Mouse (Mus musculus) forebrain, embryonic 11.5 days (tissue): ENCODE measurements around the gene Crlf1. TPM values are rescaled to one million over a fixed set of nuclear protein-coding genes. Genes with fewer than 3 reads are reported as not detected.

Experiments used
- ATAC-seq: fragments of 200-750 bp; cut with Nextera tagmentation; replicated peaks from 2 replicates; pipeline ENCODE4 v1.8.0; 2017; ENCODE audit warnings: moderate TSS enrichment; ENCODE audit not compliant: low FRiP score
- DNase-seq: peaks from one replicate; pipeline ENCODE4 v3.0.0-alpha.2; 2017; ENCODE audit warnings: low spot score
- H3K27ac ChIP-seq: fragments of 300-500 bp; sonication (generic); 2 replicates; pipeline ENCODE4 v1.5.1; 2014; ENCODE audit warnings: low read depth, low read length
- H3K27me3 ChIP-seq: fragments of 300-500 bp; sonication (generic); 2 replicates; pipeline ENCODE4 v1.6.1; 2014; ENCODE audit warnings: mild to moderate bottlenecking, low read length, mixed read lengths; ENCODE audit not compliant: control insufficient read depth, insufficient read depth
- H3K36me3 ChIP-seq: fragments of 300-500 bp; sonication (generic); 2 replicates; pipeline ENCODE4 v1.6.1; 2014; ENCODE audit warnings: mild to moderate bottlenecking, low read length, moderate library complexity, mixed read lengths; ENCODE audit not compliant: control insufficient read depth, insufficient read depth
- H3K4me1 ChIP-seq: fragments of 300-500 bp; sonication (generic); replicated peaks from 2 replicates; pipeline ENCODE4 v1.6.1; 2014; ENCODE audit warnings: low read length, mixed read lengths; ENCODE audit not compliant: control insufficient read depth, insufficient read depth
- H3K4me2 ChIP-seq: fragments of 300-500 bp; sonication (generic); 2 replicates; pipeline ENCODE4 v1.6.1; 2014; ENCODE audit warnings: low read depth, mild to moderate bottlenecking, low read length, moderate library complexity, mixed read lengths; ENCODE audit not compliant: severe bottlenecking
- H3K4me3 ChIP-seq: fragments of 300-500 bp; sonication (generic); 2 replicates; pipeline ENCODE4 v1.5.1; 2014; ENCODE audit warnings: low read depth, low read length
- H3K9ac ChIP-seq: fragments of 300-500 bp; sonication (generic); 2 replicates; pipeline ENCODE4 v1.6.1; 2014; ENCODE audit warnings: low read length
- H3K9me3 ChIP-seq: fragments of 300-500 bp; sonication (generic); 2 replicates; pipeline ENCODE4 v1.6.1; 2016; ENCODE audit warnings: low read length, mixed read lengths; ENCODE audit not compliant: control insufficient read depth
- WGBS: fragments of 180-500 bp; shearing (Covaris S2); extraction: QIAGEN DNeasy Blood & Tissue Kit; methylation state at CpG from one replicate; pipeline ENCODE4 v1.1.7; 2014; 5-methylcytosine and 5-hydroxymethylcytosine counted together
- polyA plus RNA-seq: library from polyadenylated mRNA; unstranded; fragments of >200 nt; fragmentation: Nextera tagmentation; extraction: Ambion mirVana; gene quantifications from 2 replicates; pipeline ENCODE4 v1.2.1, GENCODE M21; 2014

Crlf1 gene
- polyA plus RNA-seq, 1 experiment from 2014 or later: 10.9 TPM

DNA sequence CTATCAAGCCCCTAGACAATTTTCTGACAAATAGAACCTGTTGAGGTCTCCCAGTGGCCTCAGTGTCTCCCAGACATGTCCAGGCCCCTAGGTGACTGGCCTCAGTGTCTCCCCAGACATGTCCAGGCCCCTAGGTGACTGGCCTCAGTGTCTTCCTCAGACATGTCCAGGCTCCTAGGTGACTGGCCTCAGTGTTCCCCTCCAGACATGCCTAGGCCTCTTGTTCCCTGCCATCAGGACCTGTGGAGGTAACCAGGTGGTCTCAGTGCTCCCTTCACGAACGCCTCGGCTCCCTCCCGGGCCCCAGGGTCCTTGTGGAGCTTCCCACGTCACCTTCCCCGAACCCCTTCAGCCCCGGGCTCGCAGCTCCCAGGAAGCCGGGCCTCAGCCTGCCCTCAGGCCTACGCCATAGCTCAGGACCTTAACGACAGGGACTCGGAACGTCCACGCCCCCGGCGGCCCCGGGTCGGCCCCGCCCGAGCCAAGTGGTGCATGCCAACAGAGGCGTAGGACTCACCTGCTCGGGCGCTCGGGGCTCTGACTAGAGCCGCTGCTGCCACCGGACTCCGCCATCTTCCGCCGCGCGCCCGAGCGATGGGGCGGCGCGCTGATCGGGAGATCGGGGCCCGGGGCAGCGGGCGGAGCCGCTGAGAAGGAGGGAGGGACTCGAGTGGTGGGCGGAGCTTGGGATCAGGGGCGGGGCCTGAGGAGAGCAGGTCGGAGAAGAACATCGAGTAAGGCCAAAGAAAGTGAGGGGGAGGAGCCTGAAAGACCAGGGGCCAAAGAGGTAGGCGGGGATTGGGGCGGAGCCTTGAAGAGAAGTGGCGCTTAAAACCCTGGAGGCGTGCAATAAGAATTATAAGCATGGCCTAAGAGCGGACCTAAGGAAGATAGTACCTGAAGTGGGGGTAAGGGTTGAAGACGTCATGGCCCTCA, 16.4 kb upstream of the Crlf1 start, which contains the start of gene Klhl26:
Gene Klhl26 (minus strand): TSS at position 636 of the 936 bp plus-strand sequence.
- Histone ChIP-seq H3K4me2 (peak within 1 kb of the TSS; percentile 66), H3K9ac (peak within 1 kb of the TSS; percentile 87), H3K27ac (no peak within 1 kb of the TSS; the same call in 1 of the 2 replicates), H3K36me3 (no peaks in the 10 kb centered on the region), H3K4me3 (peak within 1 kb of the TSS; percentile 86), H3K4me1 (0 out of 2 replicates have a peak, but pooled peaks cover 7% of the 10 kb centered on the region), H3K9me3 (no peaks in the 10 kb centered on the region), H3K27me3 (no peaks in the 10 kb centered on the region; the same call in 1 of the 2 replicates)
- under 1% methylated on average over 53 of the region's 53 CpGs for WGBS
- ATAC-seq (peak; percentile 88), DNase-seq (peak; percentile 97)

DNA sequence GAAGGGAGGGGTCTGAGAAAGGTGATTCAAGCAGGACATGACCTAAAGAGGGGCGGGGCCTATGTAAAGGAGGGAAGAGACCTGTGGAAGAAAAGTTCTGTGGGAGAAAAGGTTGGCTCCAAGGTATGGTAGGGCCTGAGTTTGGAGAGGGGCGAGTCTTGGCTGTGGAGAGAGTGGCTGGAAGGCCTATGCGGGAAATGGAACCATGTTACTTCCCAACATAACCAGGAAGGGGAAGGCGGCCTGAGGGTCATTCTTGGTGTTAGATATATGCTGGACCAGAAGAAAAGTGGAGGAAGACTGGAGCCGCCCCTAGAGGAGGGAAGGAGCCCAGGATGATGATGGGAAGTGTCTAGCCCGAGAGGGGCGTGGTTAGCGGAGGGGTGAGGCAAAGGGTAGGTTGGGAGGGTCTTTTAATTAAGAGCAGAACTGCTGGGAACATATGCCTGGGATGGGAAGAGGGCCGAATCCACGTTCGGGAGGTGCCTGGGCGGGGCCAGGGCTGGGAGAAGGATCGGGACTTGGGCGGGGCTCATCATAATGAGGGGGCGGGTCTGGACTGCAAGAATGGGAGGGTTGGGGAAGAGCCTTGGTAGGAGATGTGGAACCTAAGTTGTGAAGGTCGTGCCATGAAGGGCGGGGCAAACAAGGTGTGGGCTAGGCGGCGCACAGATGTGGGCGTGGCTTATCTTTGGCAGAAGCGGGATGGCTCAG, 15.5 kb upstream of the Crlf1 start:
- Histone ChIP-seq H3K4me3 (peak overlapping the region; percentile 86), H3K36me3 (no peaks in the 10 kb centered on the region), H3K27ac (no peak overlapping the region; the same call in 1 of the 2 replicates), H3K4me2 (peak overlapping the region; percentile 66), H3K4me1 (0 out of 2 replicates have a peak, but pooled peaks cover 7% of the 10 kb centered on the region), H3K9me3 (no peaks in the 10 kb centered on the region), H3K9ac (no peak overlapping the region; the same call in 1 of the 2 replicates), H3K27me3 (no peaks in the 10 kb centered on the region; the same call in 1 of the 2 replicates)
- under 1% methylated on average over 21 of the region's 21 CpGs for WGBS
- ATAC-seq: peak; percentile 44
- peak; percentile 67 for DNase-seq

GRCm38 (mm10) chr8:70481908-70482307, 11.1 kb upstream of the Crlf1 start:
- Histone ChIP-seq H3K4me2 (no peak overlapping the region), H3K9me3 (no peaks in the 10 kb centered on the region), H3K4me3 (no peak overlapping the region), H3K27me3 (peaks cover 23% of the 10 kb centered on the region), H3K27ac (no peak overlapping the region), H3K9ac (no peak overlapping the region), H3K4me1 (peaks cover 3% of the 10 kb centered on the region; the same call in 1 of the 2 replicates), H3K36me3 (no peaks in the 10 kb centered on the region)
- ATAC-seq: no peak
- DNase-seq: no peak
- WGBS: 82% methylated on average over 3 of the region's 3 CpGs

GRCm38 (mm10) chr8:70482943-70483342, 10.0 kb upstream of the Crlf1 start:
- DNase-seq: no peak
- WGBS: 59% methylated on average over 2 of the region's 2 CpGs
- no peak overlapping the region for H3K9ac ChIP-seq
- no peaks in the 10 kb centered on the region for H3K9me3 ChIP-seq
- H3K4me2 ChIP-seq: no peak overlapping the region
- H3K27ac ChIP-seq: no peak overlapping the region
- peaks cover 32% of the 10 kb centered on the region for H3K27me3 ChIP-seq
- peaks cover 7% of the 10 kb centered on the region for H3K4me1 ChIP-seq
- H3K4me3 ChIP-seq: no peak overlapping the region
- no peaks in the 10 kb centered on the region for H3K36me3 ChIP-seq
- no peak for ATAC-seq

DNA sequence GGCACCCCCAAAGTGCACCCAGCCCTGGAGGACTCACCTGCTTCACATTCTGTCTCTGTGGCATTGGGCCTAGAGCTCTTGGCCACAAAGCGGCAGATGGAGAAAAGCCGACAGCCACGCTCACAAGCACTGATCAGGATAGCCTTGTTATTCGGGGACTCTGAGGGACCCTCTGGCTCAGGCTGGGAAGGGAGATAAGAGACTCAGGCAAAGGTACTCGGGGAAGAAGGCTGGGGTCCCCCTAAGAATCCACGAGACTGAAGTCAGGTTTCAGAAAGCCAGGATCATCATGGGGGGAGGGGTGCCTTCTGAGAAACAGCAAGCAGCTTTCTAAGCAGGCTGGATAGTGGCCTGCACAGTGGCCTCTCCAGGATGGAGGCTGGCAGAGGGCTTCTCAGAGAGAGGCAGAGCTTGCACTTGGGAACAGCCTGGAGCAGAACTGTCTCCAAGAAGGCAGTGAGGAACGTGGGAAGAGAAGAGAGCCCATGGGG, 6.7 kb upstream of the Crlf1 start:
- no peak for DNase-seq
- Histone ChIP-seq H3K4me1 (peaks cover 20% of the 10 kb centered on the region), H3K9ac (no peak overlapping the region), H3K9me3 (no peaks in the 10 kb centered on the region), H3K4me3 (no peak overlapping the region), H3K27ac (no peak overlapping the region), H3K27me3 (peaks cover 65% of the 10 kb centered on the region), H3K36me3 (no peaks in the 10 kb centered on the region), H3K4me2 (no peak overlapping the region)
- WGBS: 39% methylated on average over 7 of the region's 7 CpGs
- ATAC-seq: no peak

- no peak for ATAC-seq
- DNase-seq: peak; percentile 70
- WGBS: 3% methylated on average over 33 of the region's 33 CpGs
- Histone ChIP-seq H3K27ac (no peak within 1 kb of the TSS), H3K4me2 (peak within 1 kb of the TSS; percentile 62), H3K9ac (peak within 1 kb of the TSS; percentile 45), H3K27me3 (peaks cover 73% of the 10 kb centered on the region), H3K9me3 (no peaks in the 10 kb centered on the region), H3K4me1 (peaks cover 20% of the 10 kb centered on the region), H3K36me3 (no peaks in the 10 kb centered on the region), H3K4me3 (peak within 1 kb of the TSS; percentile 30)
Measured at GRCm38 (mm10) chr8:70486941-70487520, 5.9 kb upstream of the Crlf1 start, which contains the start of gene Tmem59l. Gene Tmem59l (minus strand): TSS chr8:70487358.

GRCm38 (mm10) chr8:70487993-70488796, 4.8 kb upstream of the Crlf1 start:
- H3K27ac ChIP-seq: no peak overlapping the region

More at GRCm38 (mm10) chr8:70487993-70488796, 4.8 kb upstream of the Crlf1 start:
- H3K27me3 ChIP-seq: peaks cover 84% of the 10 kb centered on the region
- H3K9ac ChIP-seq: no peak overlapping the region
- ATAC-seq (no peak), DNase-seq (peak; percentile 70)
- peak overlapping the region; percentile 50 for H3K4me2 ChIP-seq
- peak overlapping the region; percentile 23 for H3K4me3 ChIP-seq
- no peaks in the 10 kb centered on the region for H3K9me3 ChIP-seq
- WGBS: 2% methylated on average over 54 of the region's 55 CpGs
- H3K4me1 ChIP-seq: peaks cover 21% of the 10 kb centered on the region
- no peaks in the 10 kb centered on the region for H3K36me3 ChIP-seq
